Mouse (Mus musculus): Measurements from ENCODE around the gene Siah1b.
A peak's percentile ranks its signal among the peaks of the same experiment; 100 is the strongest.

Siah1b gene

DNA sequence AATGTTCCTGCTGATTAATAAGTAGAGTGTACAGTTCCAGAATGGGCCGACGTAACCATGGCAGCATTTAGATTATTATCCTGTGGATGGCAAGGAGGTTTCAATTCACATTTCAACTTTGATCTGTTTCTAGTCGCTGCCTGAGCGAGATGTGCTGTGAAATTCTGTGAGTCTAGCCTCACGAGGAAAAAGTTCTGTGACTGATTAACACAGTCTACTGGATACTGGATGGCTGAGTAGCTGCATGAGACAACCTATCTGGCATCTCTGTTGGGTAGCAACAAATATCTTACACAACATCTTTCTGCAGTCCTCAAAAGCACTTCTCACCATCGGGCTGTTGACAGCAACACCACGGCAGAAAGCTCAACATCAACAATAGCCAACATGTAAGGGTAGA lies 43.8 kb downstream of the Siah1b start:
- DNase-seq (ENCODE audit: low spot score): no peak

GRCm38 (mm10) chrX:164027607-164028289 lies 48.5 kb downstream of the Siah1b start, which contains the start of gene Car5b:
TSS of gene Car5b (minus strand) at chrX:164027997.
- peak; percentile 99 for DNase-seq (ENCODE audit: low spot score)

Data from adipocyte (in vitro differentiated cells).